24 mouse cellular contexts compared by ENCODE assay signal in genomic region chr5:67280400-67280799, GRCm38 (mm10). TPM values are rescaled to one million over a fixed set of nuclear protein-coding genes. Genes with fewer than 3 reads are reported as not detected.
DNase-seq lines count a peak whose midpoint lies in the region; ATAC-seq and TF ChIP-seq lines count a peak whose summit lies in the region.
"Had no signal": no experiment of that assay in that cellular context is flagged by ENCODE, and none has a peak within 500 bp of the region (broad histone marks: within the 10 kb centered on the region; RNA-seq: fewer than 3 reads in every experiment).

No protein-coding gene starts in this region.

- TF ChIP-seq CTCF in G1E (IDR thresholded peaks at IDR 0.05; ENCODE audit: low read depth, low read length), result no peak
- TF ChIP-seq CTCF in MEL (IDR thresholded peaks at IDR 0.05 in 2 of 3, conservative IDR thresholded peaks at IDR 0.05 in 1 of 3; ENCODE audit: control insufficient read depth in 1 of 3, insufficient read depth in 1 of 3, low read depth in 2 of 3, low read length in 3 of 3, poor library complexity in 1 of 3, severe bottlenecking in 1 of 3), result no peak
- TF ChIP-seq CTCF in intestine, postnatal 0 days (IDR thresholded peaks at IDR 0.05; ENCODE audit: low read depth), result no peak

- H3K4me3 ChIP-seq in G1E (ENCODE audit: low read depth, low read length) (no peak overlapping the region), MEL (ENCODE audit: control insufficient read depth in 1 of 2, insufficient read depth in 1 of 2, low read depth in 2 of 2, low read length in 2 of 2) (no peak overlapping the region)
- no peak overlapping the region for H3K4me3 ChIP-seq in liver, embryonic 16.5 days (ENCODE audit: low read depth, low read length)
- H3K4me3 ChIP-seq in intestine, postnatal 0 days (ENCODE audit: low read depth, low read length), result no peak overlapping the region
- H3K4me3 ChIP-seq: gastrocnemius, adult 2 months; heart, embryonic 15.5 days; kidney, embryonic 15.5 days; limb, embryonic 13.5 days; lung, embryonic 15.5 days; midbrain, embryonic 15.5 days; myocyte; neural tube, embryonic 15.5 days had no signal

- H3K4me1 ChIP-seq in G1E (ENCODE audit: insufficient read depth, low read depth, low read length) (peaks cover 36% of the 10 kb centered on the region), MEL (ENCODE audit: control insufficient read depth in 1 of 2, insufficient read depth in 2 of 2, low read length in 2 of 2) (peaks cover 10 to 11% of the 10 kb centered on the region in 2 experiments)
- H3K4me1 ChIP-seq in liver, embryonic 16.5 days (ENCODE audit: control insufficient read depth, low read depth, low read length), result peaks cover 24% of the 10 kb centered on the region
- no peaks in the 10 kb centered on the region for H3K4me1 ChIP-seq in intestine, postnatal 0 days (replicated peaks; ENCODE audit: control insufficient read depth, insufficient read depth, low read length)
- H3K4me1 ChIP-seq: heart, embryonic 15.5 days; kidney, embryonic 15.5 days; limb, embryonic 13.5 days; lung, embryonic 15.5 days; midbrain, embryonic 15.5 days; neural tube, embryonic 15.5 days had no signal

- H3K9me3 ChIP-seq in G1E (replicated peaks) (no peaks in the 10 kb centered on the region), MEL (replicated peaks; ENCODE audit: insufficient read depth, low read length) (no peaks in the 10 kb centered on the region)
- H3K9me3 ChIP-seq in liver, embryonic 16.5 days (replicated peaks; ENCODE audit: control insufficient read depth, low read length), result 0 out of 2 replicates have a peak, but pooled peaks cover 2% of the 10 kb centered on the region
- H3K9me3 ChIP-seq in intestine, postnatal 0 days (ENCODE audit: control insufficient read depth), result no peaks in the 10 kb centered on the region
- H3K9me3 ChIP-seq: heart, embryonic 15.5 days; kidney, embryonic 15.5 days; limb, embryonic 13.5 days; lung, embryonic 15.5 days; midbrain, embryonic 15.5 days; neural tube, embryonic 15.5 days had no signal

- WGBS in liver, embryonic 16.5 days (ENCODE audit: insufficient replicate concordance), result 43% methylated on average over 4 of the region's 4 CpGs
- WGBS in intestine, postnatal 0 days, result 91% methylated on average over 4 of the region's 4 CpGs

- no peak for TF ChIP-seq POLR2A in MEL (IDR thresholded peaks at IDR 0.05; ENCODE audit: control insufficient read depth in 1 of 2, insufficient read depth in 1 of 2, low read depth in 1 of 2, low read length in 2 of 2, poor library complexity in 1 of 2)

- no peak overlapping the region for H3K9ac ChIP-seq in MEL (ENCODE audit: control insufficient read depth, low read depth, low read length, poor library complexity, severe bottlenecking)
- H3K9ac ChIP-seq in liver, embryonic 16.5 days (ENCODE audit: low read depth, low read length), result no peak overlapping the region
- H3K9ac ChIP-seq in intestine, postnatal 0 days (ENCODE audit: low read depth, low read length), result no peak overlapping the region
- H3K9ac ChIP-seq: forebrain, postnatal 0 days; heart, embryonic 15.5 days; kidney, embryonic 15.5 days; limb, embryonic 13.5 days; lung, embryonic 15.5 days; midbrain, embryonic 15.5 days; neural tube, embryonic 15.5 days had no signal

- peak overlapping the region; percentile 47 for H3K4me2 ChIP-seq in liver, embryonic 16.5 days (ENCODE audit: low read depth, low read length)
- no peak overlapping the region for H3K4me2 ChIP-seq in intestine, postnatal 0 days (replicated peaks; ENCODE audit: low read depth)
- H3K4me2 ChIP-seq: heart, embryonic 15.5 days; kidney, embryonic 15.5 days; limb, embryonic 13.5 days; lung, embryonic 15.5 days; midbrain, embryonic 15.5 days; neural tube, embryonic 15.5 days had no signal

- DNase-seq in G1E (ENCODE audit: low spot score) (peak; percentile 15), MEL (ENCODE audit: low read depth, low spot score) (peak; percentile 69)
- DNase-seq in natural killer cell, adult 2 months (ENCODE audit: low spot score in 2 of 2), result no peak
- DNase-seq in frontal cortex, postnatal 14 days (ENCODE audit: low spot score in 2 of 2), result no peak
- DNase-seq: adrenal gland, postnatal 25 days; cerebellum, adult 8-10 months; forebrain, postnatal 0 days; gastrocnemius, adult 2 months; heart, adult 18-20 months; right cerebral cortex, postnatal 14 days; thymus, postnatal 14 days had no signal

- TF ChIP-seq EP300 in MEL (IDR thresholded peaks at IDR 0.05; ENCODE audit: low read depth in 1 of 2, low read length in 2 of 2), result peak; percentile 98 to 99

- H3K27me3 ChIP-seq in G1E (ENCODE audit: insufficient read depth, low read length), result no peaks in the 10 kb centered on the region
- H3K27me3 ChIP-seq in MEL (ENCODE audit: control insufficient read depth in 1 of 2, insufficient read depth in 2 of 2, low read length in 2 of 2), result no peaks in the 10 kb centered on the region
- no peaks in the 10 kb centered on the region for H3K27me3 ChIP-seq in liver, embryonic 16.5 days (ENCODE audit: control insufficient read depth, insufficient read depth, low read depth, low read length)
- no peaks in the 10 kb centered on the region for H3K27me3 ChIP-seq in intestine, postnatal 0 days (replicated peaks; ENCODE audit: control insufficient read depth, insufficient read depth, low read length)
- H3K27me3 ChIP-seq: heart, embryonic 15.5 days; kidney, embryonic 15.5 days; limb, embryonic 13.5 days; lung, embryonic 15.5 days; midbrain, embryonic 15.5 days; neural tube, embryonic 15.5 days had no signal

- H3K79me2 ChIP-seq in MEL (ENCODE audit: control insufficient read depth, insufficient read depth, low read length, poor library complexity), result peaks cover 5% of the 10 kb centered on the region; the same call in 1 of the 2 replicates

- H3K27ac ChIP-seq in MEL (ENCODE audit: control insufficient read depth, low read depth, low read length), result peak overlapping the region; percentile 68
- H3K27ac ChIP-seq in liver, embryonic 16.5 days (ENCODE audit: low read length), result peak overlapping the region; percentile 87
- no peak overlapping the region for H3K27ac ChIP-seq in intestine, postnatal 0 days (ENCODE audit: low read depth, low read length)
- H3K27ac ChIP-seq: gastrocnemius, adult 2 months; heart, embryonic 15.5 days; kidney, embryonic 15.5 days; limb, embryonic 13.5 days; lung, embryonic 15.5 days; macrophage; midbrain, embryonic 15.5 days; neural tube, embryonic 15.5 days had no signal

- TF ChIP-seq RAD21 in MEL (IDR thresholded peaks at IDR 0.05; ENCODE audit: low read depth, low read length), result no peak

- peak; percentile 88 for ATAC-seq in G1E (ENCODE audit: extremely low read depth, insufficient number of reproducible peaks, low FRiP score, poor library complexity, severe bottlenecking)
- ATAC-seq in erythroblast, adult 5-6 weeks (replicated peaks; ENCODE audit: low FRiP score, poor library complexity, severe bottlenecking), result peak; percentile 93
- peak; percentile 97 for ATAC-seq in liver, embryonic 16.5 days (ENCODE audit: low read depth)
- no peak for ATAC-seq in intestine, postnatal 0 days
- ATAC-seq: forebrain, postnatal 0 days; hindbrain, embryonic 16.5 days; intestine, embryonic 16.5 days; midbrain, embryonic 15.5 days had no signal

- H3K36me3 ChIP-seq in G1E (replicated peaks), result peaks cover 67% of the 10 kb centered on the region
- H3K36me3 ChIP-seq in MEL (ENCODE audit: control insufficient read depth in 1 of 2, insufficient read depth in 2 of 2, low read length in 2 of 2), result peaks cover 25 to 28% of the 10 kb centered on the region in 2 experiments
- peaks cover 33% of the 10 kb centered on the region for H3K36me3 ChIP-seq in liver, embryonic 16.5 days (ENCODE audit: control insufficient read depth, insufficient read depth)
- peaks cover 30% of the 10 kb centered on the region for H3K36me3 ChIP-seq in intestine, postnatal 0 days (ENCODE audit: control insufficient read depth, insufficient read depth)

TF ChIP-seq in MEL, 35 proteins besides CTCF, POLR2A, EP300 and RAD21 (continues in another document):
- TF ChIP-seq SMC3 (IDR thresholded peaks at IDR 0.05; ENCODE audit: low read depth, low read length) (no peak), MYB (IDR thresholded peaks at IDR 0.05; ENCODE audit: low read depth, low read length) (no peak), NRF1 (IDR thresholded peaks at IDR 0.05; ENCODE audit: insufficient read depth, low read depth, low read length, poor library complexity, severe bottlenecking) (no peak), USF1 (IDR thresholded peaks at IDR 0.05; ENCODE audit: low read depth, low read length) (no peak), GATA1 (IDR thresholded peaks at IDR 0.05; ENCODE audit: low read depth, low read length) (peak; percentile 99), TCF12 (IDR thresholded peaks at IDR 0.05; ENCODE audit: low read depth, low read length) (peak; percentile 99), NELFE (IDR thresholded peaks at IDR 0.05; ENCODE audit: low read depth, low read length) (no peak), SIN3A (IDR thresholded peaks at IDR 0.05; ENCODE audit: low read length) (peak; percentile 67), TAL1 (IDR thresholded peaks at IDR 0.05; ENCODE audit: low read length) (peak; percentile 98), ZC3H11A (IDR thresholded peaks at IDR 0.05; ENCODE audit: low read depth, low read length) (no peak), RCOR1 (IDR thresholded peaks at IDR 0.05; ENCODE audit: low read depth, low read length) (peak; percentile 84)

RNA-seq across cellular contexts. Expression of gene Tmem33, which starts 20.0 kb away (rescaled TPM):
- total RNA-seq in G1E (2014; fragmentation: Nextera tagmentation) (151 and 159 TPM in 2 replicates), G1E (2017) (62.7 and 75.8 TPM in 2 replicates), MEL (2012; rRNA removed) (71.1 and 79.3 TPM in 2 replicates)
- polyA plus RNA-seq in G1E (2012) (82.3 and 91.1 TPM in 2 replicates), MEL (2012; ENCODE audit: insufficient read depth in 1 of 2, insufficient read length in 2 of 2, low read depth in 1 of 2, low replicate concordance in 2 of 2, missing spikeins in 1 of 2) (100 to 1,000 TPM in 1 of 2 experiments, 10 to 100 TPM in 1; 89.8 to 312 TPM)
- total RNA-seq in erythroblast, adult 5-6 weeks (2015; ENCODE audit: low replicate concordance), result 147 and 164 TPM in 2 replicates
- 80.3 and 89.9 TPM in 2 replicates for total RNA-seq in erythroblast, adult 5-6 weeks (2017; ENCODE audit: low replicate concordance)
- polyA plus RNA-seq in liver, embryonic 16.5 days (2015; fragmentation: Nextera tagmentation; extraction: Ambion mirVana), result 70.7 and 80.2 TPM in 2 replicates
- 140 TPM in 2 replicates for polyA plus RNA-seq in intestine, postnatal 0 days (2015; fragmentation: Nextera tagmentation; extraction: Ambion mirVana)

RNA-seq across cellular contexts. Expression of gene Slc30a9, which starts 26.4 kb away (rescaled TPM):
- total RNA-seq in G1E (2014; fragmentation: Nextera tagmentation) (87.4 and 103 TPM in 2 replicates), G1E (2017) (90.5 and 109 TPM in 2 replicates), MEL (2012; rRNA removed) (18.9 and 20.2 TPM in 2 replicates)
- polyA plus RNA-seq in G1E (2012) (8.4 and 9.3 TPM in 2 replicates), MEL (2012; ENCODE audit: insufficient read depth in 1 of 2, insufficient read length in 2 of 2, low read depth in 1 of 2, low replicate concordance in 2 of 2, missing spikeins in 1 of 2) (100 to 1,000 TPM in 1 of 2 experiments, 10 to 100 TPM in 1; 37.6 to 284 TPM)
- total RNA-seq in erythroblast, adult 5-6 weeks (2015; ENCODE audit: low replicate concordance), result 270 and 282 TPM in 2 replicates
- 366 and 394 TPM in 2 replicates for total RNA-seq in erythroblast, adult 5-6 weeks (2017; ENCODE audit: low replicate concordance)
- 52.7 and 56.9 TPM in 2 replicates for polyA plus RNA-seq in liver, embryonic 16.5 days (2015; fragmentation: Nextera tagmentation; extraction: Ambion mirVana)
- polyA plus RNA-seq in intestine, postnatal 0 days (2015; fragmentation: Nextera tagmentation; extraction: Ambion mirVana), result 74.1 and 80.0 TPM in 2 replicates

Comparison
In these comparisons a context has a peak if more than half of its experiments do, and no peak if none do; other contexts are left out.
1. DNase-seq: peak in G1E (single experiment) and MEL (single experiment); none in natural killer cell, adult 2 months (0 of 2) and frontal cortex, postnatal 14 days (0 of 2).